Mouse (Mus musculus): ENCODE measurements around the gene Atp10a.

Gene Atp10a

GRCm38 (mm10) chr7:58655866-58656265 lies at the start of gene Atp10a:
Gene Atp10a, plus strand, starts transcription at chr7:58656166.
- DNase-seq (ENCODE audit: low spot score in 2 of 2), result no peak

- no peak for DNase-seq (ENCODE audit: low spot score in 2 of 2)
These were observed 37.9 kb upstream of the Atp10a start for GRCm38 (mm10) chr7:58618048-58618447.

- no peak for DNase-seq (ENCODE audit: low spot score in 2 of 2)
These were observed 29.4 kb upstream of the Atp10a start for GRCm38 (mm10) chr7:58626305-58627155.

GRCm38 (mm10) chr7:58627381-58627780 lies 28.6 kb upstream of the Atp10a start:
- DNase-seq (ENCODE audit: low spot score in 2 of 2), result no peak

GRCm38 (mm10) chr7:58629233-58629632 lies 26.7 kb upstream of the Atp10a start:
- DNase-seq (ENCODE audit: low spot score in 2 of 2), result no peak

GRCm38 (mm10) chr7:58633683-58634082 lies 22.3 kb upstream of the Atp10a start:
- no peak for DNase-seq (ENCODE audit: low spot score in 2 of 2)

- DNase-seq (ENCODE audit: low spot score in 2 of 2), result no peak
These were observed 16.3 kb upstream of the Atp10a start for GRCm38 (mm10) chr7:58639676-58640075.

- no peak for DNase-seq (ENCODE audit: low spot score in 2 of 2)
These were observed 15.5 kb upstream of the Atp10a start for GRCm38 (mm10) chr7:58640456-58640855.

GRCm38 (mm10) chr7:58641916-58642315 lies 14.1 kb upstream of the Atp10a start:
- DNase-seq (ENCODE audit: low spot score in 2 of 2), result no peak

GRCm38 (mm10) chr7:58647404-58647803 lies 8.6 kb upstream of the Atp10a start:
- DNase-seq (ENCODE audit: low spot score in 2 of 2), result no peak

GRCm38 (mm10) chr7:58657913-58658789 lies 2.2 kb downstream of the Atp10a start:
- DNase-seq (ENCODE audit: low spot score in 2 of 2), result no peak

- DNase-seq (ENCODE audit: low spot score in 2 of 2), result no peak
These were observed 2.9 kb downstream of the Atp10a start for GRCm38 (mm10) chr7:58658790-58659405.

- DNase-seq (ENCODE audit: low spot score in 2 of 2), result no peak
These were observed 4.1 kb downstream of the Atp10a start for GRCm38 (mm10) chr7:58660046-58660445.

- no peak for DNase-seq (ENCODE audit: low spot score in 2 of 2)
These were observed 4.7 kb downstream of the Atp10a start for GRCm38 (mm10) chr7:58660665-58661064.

- no peak for DNase-seq (ENCODE audit: low spot score in 2 of 2)
These were observed 5.1 kb downstream of the Atp10a start for GRCm38 (mm10) chr7:58661076-58661475.

- DNase-seq (ENCODE audit: low spot score in 2 of 2), result no peak
These were observed 12.7 kb downstream of the Atp10a start for GRCm38 (mm10) chr7:58668617-58669016.

GRCm38 (mm10) chr7:58676075-58676474 lies 20.1 kb downstream of the Atp10a start:
- no peak for DNase-seq (ENCODE audit: low spot score in 2 of 2)

- DNase-seq (ENCODE audit: low spot score in 2 of 2), result no peak
These were observed 21.3 kb downstream of the Atp10a start for GRCm38 (mm10) chr7:58677111-58677805.

GRCm38 (mm10) chr7:58685967-58686366 lies 30.0 kb downstream of the Atp10a start:
- no peak for DNase-seq (ENCODE audit: low spot score in 2 of 2)

- DNase-seq (ENCODE audit: low spot score in 2 of 2), result no peak
These were observed 30.6 kb downstream of the Atp10a start for GRCm38 (mm10) chr7:58686573-58686972.

GRCm38 (mm10) chr7:58686997-58687396 lies 31.0 kb downstream of the Atp10a start:
- DNase-seq (ENCODE audit: low spot score in 2 of 2), result no peak

Measured in left cerebral cortex, adult 9 months (tissue).